Mouse (Mus musculus) embryonic facial prominence, embryonic 14.5 days (tissue): ENCODE results near the gene Espn. TPM values are rescaled to one million over a fixed set of nuclear protein-coding genes. Genes with fewer than 3 reads are reported as not detected.

ENCODE experiments used
- ATAC-seq: fragments of 200-750 bp; cut with Nextera tagmentation; 2 replicates; pipeline ENCODE4 v1.8.0; 2017; ENCODE audit warnings: low read depth, moderate number of reproducible peaks, moderate TSS enrichment
- DNase-seq: peaks from one replicate; pipeline ENCODE4 v3.0.0-alpha.2; 2015; ENCODE audit warnings: low spot score
- H3K27ac ChIP-seq: fragments of 300-500 bp; sonication (generic); replicated peaks from 2 replicates; pipeline ENCODE4 v1.5.1; 2014; ENCODE audit warnings: low read depth, mild to moderate bottlenecking, low read length, moderate library complexity
- H3K27me3 ChIP-seq: fragments of 300-500 bp; sonication (generic); replicated peaks from 2 replicates; pipeline ENCODE4 v1.6.1; 2014; ENCODE audit warnings: low read length; ENCODE audit not compliant: control insufficient read depth, insufficient read depth
- H3K36me3 ChIP-seq: fragments of 300-500 bp; sonication (generic); 2 replicates; pipeline ENCODE4 v1.6.1; 2014; ENCODE audit warnings: low read length, mixed read lengths; ENCODE audit not compliant: control insufficient read depth, insufficient read depth
- H3K4me1 ChIP-seq: fragments of 300-500 bp; sonication (generic); 2 replicates; pipeline ENCODE4 v1.6.1; 2014; ENCODE audit warnings: antibody characterized with exemption, low read length; ENCODE audit not compliant: control insufficient read depth, insufficient read depth
- H3K4me2 ChIP-seq: fragments of 300-500 bp; sonication (generic); 2 replicates; pipeline ENCODE4 v1.6.1; 2014; ENCODE audit warnings: low read depth, mild to moderate bottlenecking, low read length, moderate library complexity, mixed read lengths
- H3K4me3 ChIP-seq: fragments of 300-500 bp; sonication (generic); 2 replicates; pipeline ENCODE4 v1.5.1; 2014; ENCODE audit warnings: low read depth, mild to moderate bottlenecking, low read length
- H3K9ac ChIP-seq: fragments of 300-500 bp; sonication (generic); 2 replicates; pipeline ENCODE4 v1.6.1; 2014; ENCODE audit warnings: low read depth, mild to moderate bottlenecking, low read length, moderate library complexity, mixed read lengths
- H3K9me3 ChIP-seq: fragments of 300-500 bp; sonication (generic); 2 replicates; pipeline ENCODE4 v1.6.1; 2016; ENCODE audit warnings: low read length; ENCODE audit not compliant: control insufficient read depth
- WGBS: fragments of 180-500 bp; shearing (Covaris S2); extraction: QIAGEN DNeasy Blood & Tissue Kit; methylation state at CpG from one replicate; pipeline ENCODE4 v1.1.7; 2014; 5-methylcytosine and 5-hydroxymethylcytosine counted together
- polyA plus RNA-seq: library from polyadenylated mRNA; unstranded; fragments of >200 nt; fragmentation: Nextera tagmentation; extraction: Ambion mirVana; gene quantifications from 2 replicates; pipeline ENCODE4 v1.2.1, GENCODE M21; 2014

Gene Espn
- polyA plus RNA-seq, 1 experiment from 2014 or later = 4.2 TPM

- no peak overlapping the region for H3K4me2 ChIP-seq
- no peak for DNase-seq
- no peak overlapping the region for H3K27ac ChIP-seq
- no peaks in the 10 kb centered on the region for H3K36me3 ChIP-seq
- H3K27me3 ChIP-seq = peaks cover 49% of the 10 kb centered on the region
- H3K4me3 ChIP-seq = no peak overlapping the region
- no peak overlapping the region for H3K9ac ChIP-seq
- H3K9me3 ChIP-seq = no peaks in the 10 kb centered on the region
- WGBS = 27% methylated on average over 5 of the region's 6 CpGs
- no peak for ATAC-seq
- H3K4me1 ChIP-seq = peaks cover 18% of the 10 kb centered on the region
Measured at GRCm38 (mm10) chr4:152136112-152136875, 15.9 kb downstream of the Espn start.

- Histone ChIP-seq H3K27ac (no peak overlapping the region), H3K4me3 (no peak overlapping the region), H3K9me3 (no peaks in the 10 kb centered on the region), H3K36me3 (no peaks in the 10 kb centered on the region), H3K4me1 (peaks cover 26% of the 10 kb centered on the region), H3K27me3 (peaks cover 55% of the 10 kb centered on the region), H3K9ac (no peak overlapping the region), H3K4me2 (no peak overlapping the region)
- ATAC-seq = no peak
- no peak for DNase-seq
- WGBS = 81% methylated on average over 12 of the region's 12 CpGs
Measured at GRCm38 (mm10) chr4:152135363-152135762, 16.8 kb downstream of the Espn start.

GRCm38 (mm10) chr4:152134507-152134906, 17.7 kb downstream of the Espn start:
- Histone ChIP-seq H3K4me1 (peaks cover 26% of the 10 kb centered on the region), H3K9me3 (no peaks in the 10 kb centered on the region), H3K27me3 (peaks cover 61% of the 10 kb centered on the region), H3K4me2 (no peak overlapping the region), H3K9ac (no peak overlapping the region), H3K27ac (no peak overlapping the region), H3K36me3 (no peaks in the 10 kb centered on the region), H3K4me3 (no peak overlapping the region)
- ATAC-seq = no peak
- DNase-seq = peak; percentile 24

GRCm38 (mm10) chr4:152133213-152133612, 19.0 kb downstream of the Espn start:
- Histone ChIP-seq H3K9ac (no peak overlapping the region), H3K4me1 (peaks cover 19% of the 10 kb centered on the region), H3K36me3 (no peaks in the 10 kb centered on the region), H3K27ac (no peak overlapping the region), H3K4me3 (no peak overlapping the region), H3K4me2 (no peak overlapping the region), H3K27me3 (peaks cover 68% of the 10 kb centered on the region), H3K9me3 (no peaks in the 10 kb centered on the region)
- ATAC-seq (no peak), DNase-seq (no peak)
- WGBS = 44% methylated on average over 5 of the region's 5 CpGs

- Histone ChIP-seq H3K27ac (no peak overlapping the region), H3K4me2 (no peak overlapping the region), H3K9me3 (no peaks in the 10 kb centered on the region), H3K9ac (no peak overlapping the region), H3K4me1 (peaks cover 19% of the 10 kb centered on the region), H3K36me3 (no peaks in the 10 kb centered on the region), H3K27me3 (peaks cover 72% of the 10 kb centered on the region), H3K4me3 (no peak overlapping the region)
- DNase-seq (no peak), ATAC-seq (no peak)
- 30% methylated on average over 10 of the region's 10 CpGs for WGBS
Measured at GRCm38 (mm10) chr4:152132772-152133169, 19.4 kb downstream of the Espn start.

- Histone ChIP-seq H3K4me1 (peaks cover 19% of the 10 kb centered on the region), H3K9ac (no peak overlapping the region; the same call in 1 of the 2 replicates), H3K27me3 (peaks cover 76% of the 10 kb centered on the region), H3K9me3 (no peaks in the 10 kb centered on the region), H3K27ac (no peak overlapping the region), H3K36me3 (no peaks in the 10 kb centered on the region), H3K4me3 (peak overlapping the region; percentile 43), H3K4me2 (peak overlapping the region; percentile 74)
- ATAC-seq (peak; percentile 70), DNase-seq (peak; percentile 68)
- WGBS = 3% methylated on average over 39 of the region's 50 CpGs
Measured at GRCm38 (mm10) chr4:152131809-152132771, 20.1 kb downstream of the Espn start.

GRCm38 (mm10) chr4:152130771-152131653, 21.2 kb downstream of the Espn start:
- Histone ChIP-seq H3K27me3 (peaks cover 85% of the 10 kb centered on the region), H3K9ac (peak overlapping the region; percentile 59), H3K36me3 (no peaks in the 10 kb centered on the region), H3K27ac (peak overlapping the region; percentile 55; the same call in 1 of the 2 replicates), H3K4me3 (peak overlapping the region; percentile 43), H3K4me2 (peak overlapping the region; percentile 74), H3K4me1 (peaks cover 19% of the 10 kb centered on the region), H3K9me3 (no peaks in the 10 kb centered on the region)
- ATAC-seq (peak; percentile 75), DNase-seq (peak; percentile 70)
- WGBS = 0% methylated on average over 16 of the region's 85 CpGs

GRCm38 (mm10) chr4:152129395-152129930, 22.7 kb downstream of the Espn start:
- Histone ChIP-seq H3K9ac (no peak overlapping the region), H3K4me1 (peaks cover 19% of the 10 kb centered on the region), H3K4me2 (0 out of 2 replicates have a peak overlapping the region, but pooled peaks have one; percentile 74), H3K27ac (no peak overlapping the region), H3K4me3 (peak overlapping the region; percentile 5; the same call in 1 of the 2 replicates), H3K27me3 (peaks cover 100% of the 10 kb centered on the region), H3K36me3 (no peaks in the 10 kb centered on the region), H3K9me3 (no peaks in the 10 kb centered on the region)
- DNase-seq (no peak), ATAC-seq (no peak)
- 28% methylated on average over 13 of the region's 13 CpGs for WGBS
